Mouse (Mus musculus): ENCODE measurements at regions not wholly inside any gene's neighbourhood (a gene's known extent, or its start where the extent isn't known, plus 50 kb on each side); places are given as distances from the start of the nearest gene placed in this dataset.
A peak's percentile ranks its signal among the peaks of the same experiment; 100 is the strongest.
"Not testable (repeated sequence)": the region's sequence is repeated elsewhere in the genome, so short reads cannot be mapped to it uniquely, and the experiment has no call there.

GRCm38 (mm10) chr1:7388627-7389026 lies 2580.9 kb downstream of the Gm37988 start:
- WGBS = 94% methylated on average over 1 of the region's 1 CpGs
- Histone ChIP-seq H3K36me3 (no peaks in the 10 kb centered on the region), H3K9me3 (no peaks in the 10 kb centered on the region), H3K4me2 (no peak overlapping the region), H3K27ac (no peak overlapping the region), H3K9ac (no peak overlapping the region), H3K4me1 (replicated peaks) (no peaks in the 10 kb centered on the region), H3K27me3 (no peaks in the 10 kb centered on the region), H3K4me3 (no peak overlapping the region)
- ATAC-seq (ENCODE audit: low FRiP score) = no peak

- no peak overlapping the region for H3K4me3 ChIP-seq
- no peak overlapping the region for H3K27ac ChIP-seq
- ATAC-seq (ENCODE audit: low FRiP score) = no peak
Measured at GRCm38 (mm10) chr1:7393508-7393907, 2585.8 kb downstream of the Gm37988 start.

DNA sequence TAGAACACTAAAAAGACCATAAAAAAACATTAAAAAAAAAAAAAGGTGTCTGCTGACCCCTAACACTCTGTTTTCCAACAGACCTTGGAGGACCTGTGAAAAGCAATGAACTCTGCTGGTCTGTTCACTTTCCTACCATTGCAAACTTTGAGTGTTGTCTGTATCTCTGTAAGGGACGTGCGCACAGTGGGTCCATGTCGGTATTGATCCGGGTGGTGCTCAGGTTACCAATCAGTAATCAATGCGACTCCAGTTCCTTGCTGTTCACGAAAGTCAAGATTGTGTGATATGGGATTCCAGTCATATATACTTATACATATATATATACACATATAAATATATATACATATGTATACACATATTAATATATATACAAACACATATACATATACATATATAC lies 2586.5 kb downstream of the Gm37988 start:
- Histone ChIP-seq H3K27ac (no peak overlapping the region), H3K27me3 (no peaks in the 10 kb centered on the region), H3K36me3 (no peaks in the 10 kb centered on the region), H3K4me2 (no peak overlapping the region), H3K4me3 (no peak overlapping the region), H3K4me1 (replicated peaks) (no peaks in the 10 kb centered on the region), H3K9me3 (no peaks in the 10 kb centered on the region), H3K9ac (no peak overlapping the region)
- WGBS = over 99% methylated on average over 6 of the region's 6 CpGs
- no peak for ATAC-seq (ENCODE audit: low FRiP score)

More at GRCm38 (mm10) chr1:7393508-7393907, 2585.8 kb downstream of the Gm37988 start:
- no peaks in the 10 kb centered on the region for H3K36me3 ChIP-seq
- H3K27me3 ChIP-seq = no peaks in the 10 kb centered on the region
- no peak overlapping the region for H3K4me2 ChIP-seq
- no peaks in the 10 kb centered on the region for H3K9me3 ChIP-seq
- H3K4me1 ChIP-seq (replicated peaks) = no peaks in the 10 kb centered on the region
- H3K9ac ChIP-seq = no peak overlapping the region

GRCm38 (mm10) chr1:7395527-7395926 lies 2587.8 kb downstream of the Gm37988 start:
- WGBS = 96% methylated on average over 8 of the region's 8 CpGs
- no peak for ATAC-seq (ENCODE audit: low FRiP score)
- no peaks in the 10 kb centered on the region for H3K9me3 ChIP-seq

GRCm38 (mm10) chr1:7396867-7397806 lies 2589.4 kb downstream of the Gm37988 start:
- peak; percentile 92 for ATAC-seq (ENCODE audit: low FRiP score)
- no peaks in the 10 kb centered on the region for H3K27me3 ChIP-seq
- H3K9me3 ChIP-seq = no peaks in the 10 kb centered on the region
- WGBS = 16% methylated on average over 26 of the region's 26 CpGs
- H3K27ac ChIP-seq = peak overlapping the region; percentile 80
- no peaks in the 10 kb centered on the region for H3K4me1 ChIP-seq (replicated peaks)
- peak overlapping the region; percentile 45 for H3K4me2 ChIP-seq
- peak overlapping the region; percentile 69 for H3K9ac ChIP-seq
- peak overlapping the region; percentile 73 for H3K4me3 ChIP-seq
- no peaks in the 10 kb centered on the region for H3K36me3 ChIP-seq

More at GRCm38 (mm10) chr1:7395527-7395926, 2587.8 kb downstream of the Gm37988 start:
- H3K9ac ChIP-seq = no peak overlapping the region
- no peak overlapping the region for H3K4me2 ChIP-seq
- H3K36me3 ChIP-seq = no peaks in the 10 kb centered on the region
- no peak overlapping the region for H3K4me3 ChIP-seq
- no peaks in the 10 kb centered on the region for H3K4me1 ChIP-seq (replicated peaks)
- H3K27ac ChIP-seq = no peak overlapping the region
- no peaks in the 10 kb centered on the region for H3K27me3 ChIP-seq

DNA sequence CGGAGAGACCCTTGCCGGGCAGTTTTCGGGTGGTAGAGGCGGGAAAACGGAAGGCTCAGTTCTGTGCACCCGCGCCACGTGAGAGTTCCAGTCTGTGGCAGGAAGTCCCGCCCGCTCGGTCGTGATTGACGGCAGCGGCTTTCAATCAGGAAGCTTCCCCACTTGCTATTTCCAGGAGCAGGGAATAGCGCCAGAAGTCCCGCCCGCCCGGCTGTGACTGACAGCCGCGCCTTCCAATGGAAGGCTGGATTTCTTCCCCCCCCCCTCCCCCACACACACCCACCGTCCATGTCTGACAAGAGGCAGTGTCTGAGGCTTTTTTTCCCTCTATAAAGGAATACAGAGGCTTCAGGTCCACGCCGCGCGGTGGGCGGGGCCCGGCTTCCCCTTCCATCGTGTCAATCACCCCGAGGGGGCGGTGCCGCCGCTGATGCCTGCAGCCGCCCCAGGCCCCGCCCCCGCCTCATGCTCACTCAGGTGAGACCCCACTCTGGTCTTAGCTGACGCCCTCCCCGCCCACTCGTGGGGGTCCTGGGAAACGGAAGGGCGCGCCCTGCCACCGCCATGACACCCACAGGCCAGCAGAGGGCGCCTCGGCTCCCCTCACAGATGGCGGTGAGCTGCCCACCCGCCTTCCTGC lies 2590.2 kb downstream of the Gm37988 start:
- no peaks in the 10 kb centered on the region for H3K9me3 ChIP-seq
- H3K27me3 ChIP-seq = no peaks in the 10 kb centered on the region
- peak overlapping the region; percentile 73 for H3K4me3 ChIP-seq
- peak overlapping the region; percentile 57 for H3K4me2 ChIP-seq
- peak overlapping the region; percentile 88 for H3K27ac ChIP-seq
- H3K36me3 ChIP-seq = no peaks in the 10 kb centered on the region
- WGBS = under 1% methylated on average over 43 of the region's 46 CpGs
- H3K9ac ChIP-seq = peak overlapping the region; percentile 71
- ATAC-seq (ENCODE audit: low FRiP score) = peak; percentile 98
- no peaks in the 10 kb centered on the region for H3K4me1 ChIP-seq (replicated peaks)

- Histone ChIP-seq H3K9me3 (no peaks in the 10 kb centered on the region), H3K27ac (peak overlapping the region; percentile 88), H3K27me3 (no peaks in the 10 kb centered on the region), H3K9ac (peak overlapping the region; percentile 71), H3K4me3 (peak overlapping the region; percentile 73), H3K4me2 (peak overlapping the region; percentile 57), H3K4me1 (replicated peaks) (no peaks in the 10 kb centered on the region), H3K36me3 (no peaks in the 10 kb centered on the region)
- no peak for ATAC-seq (ENCODE audit: low FRiP score)
- 51% methylated on average over 14 of the region's 14 CpGs for WGBS
Measured at GRCm38 (mm10) chr1:7398678-7399218, 2591.1 kb downstream of the Gm37988 start.

GRCm38 (mm10) chr1:7405651-7406050 lies 2598.0 kb downstream of the Gm37988 start:
- not testable (repeated sequence) for H3K4me3 ChIP-seq; ATAC-seq (ENCODE audit: low FRiP score); H3K4me2 ChIP-seq; H3K36me3 ChIP-seq; H3K9me3 ChIP-seq; H3K9ac ChIP-seq; H3K4me1 ChIP-seq (replicated peaks); H3K27ac ChIP-seq; H3K27me3 ChIP-seq
- 83% methylated on average over 5 of the region's 5 CpGs for WGBS

DNA sequence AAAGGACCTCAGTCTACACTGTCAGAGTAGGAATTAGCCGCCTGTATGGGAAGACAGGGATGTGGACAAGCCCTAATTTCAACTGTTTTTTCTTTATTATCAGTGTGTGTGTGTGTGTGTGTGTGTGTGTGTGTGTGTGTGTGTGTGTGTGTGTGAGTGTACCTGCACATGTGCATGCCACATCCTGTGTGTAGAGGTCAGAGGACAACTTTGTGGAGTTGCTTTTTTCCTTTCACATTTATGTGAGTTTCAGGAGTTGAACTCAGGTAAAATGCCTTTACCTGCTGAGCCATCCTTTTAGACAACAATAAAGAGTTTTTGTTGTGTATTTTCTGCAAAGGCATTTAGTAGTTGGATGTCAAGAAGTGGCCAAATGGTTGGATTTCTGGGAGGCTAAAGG lies 2606.8 kb downstream of the Gm37988 start:
- Histone ChIP-seq H3K27ac (no peak overlapping the region), H3K9me3 (no peaks in the 10 kb centered on the region), H3K36me3 (no peaks in the 10 kb centered on the region), H3K4me2 (no peak overlapping the region), H3K4me1 (replicated peaks) (no peaks in the 10 kb centered on the region), H3K4me3 (no peak overlapping the region), H3K9ac (no peak overlapping the region), H3K27me3 (no peaks in the 10 kb centered on the region)
- WGBS = 84% methylated on average over 1 of the region's 1 CpGs
- no peak for ATAC-seq (ENCODE audit: low FRiP score)

DNA sequence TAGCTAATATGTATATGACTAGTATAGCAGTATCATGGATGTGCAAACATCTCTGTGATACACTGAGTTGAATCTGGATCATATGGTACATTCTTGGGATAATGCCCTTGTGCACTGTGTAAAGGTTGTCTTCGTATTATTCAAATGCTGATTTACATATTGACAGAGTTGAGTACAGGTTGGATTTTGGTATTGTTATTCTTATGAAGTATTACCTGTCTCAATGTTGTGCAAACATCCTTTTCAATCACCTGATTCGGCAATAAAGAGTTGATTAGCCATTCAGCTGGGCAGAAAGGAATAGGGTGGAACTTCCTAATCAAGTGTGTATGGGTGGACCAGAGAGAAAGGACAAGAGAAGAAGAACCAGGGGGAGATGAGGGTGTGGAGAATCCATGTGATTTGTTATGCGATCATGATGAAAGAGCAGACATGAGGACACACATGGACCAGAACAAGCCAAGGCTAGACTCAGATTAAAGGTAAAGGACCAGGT lies 2644.0 kb downstream of the Gm37988 start:
- H3K36me3 ChIP-seq = no peaks in the 10 kb centered on the region
- no peak overlapping the region for H3K4me2 ChIP-seq
- WGBS = 91% methylated on average over 3 of the region's 3 CpGs
- H3K9me3 ChIP-seq = no peaks in the 10 kb centered on the region
- no peak overlapping the region for H3K4me3 ChIP-seq
- H3K27ac ChIP-seq = no peak overlapping the region
- H3K27me3 ChIP-seq = no peaks in the 10 kb centered on the region
- H3K9ac ChIP-seq = no peak overlapping the region
- H3K4me1 ChIP-seq (replicated peaks) = no peaks in the 10 kb centered on the region
- no peak for ATAC-seq (ENCODE audit: low FRiP score)

DNA sequence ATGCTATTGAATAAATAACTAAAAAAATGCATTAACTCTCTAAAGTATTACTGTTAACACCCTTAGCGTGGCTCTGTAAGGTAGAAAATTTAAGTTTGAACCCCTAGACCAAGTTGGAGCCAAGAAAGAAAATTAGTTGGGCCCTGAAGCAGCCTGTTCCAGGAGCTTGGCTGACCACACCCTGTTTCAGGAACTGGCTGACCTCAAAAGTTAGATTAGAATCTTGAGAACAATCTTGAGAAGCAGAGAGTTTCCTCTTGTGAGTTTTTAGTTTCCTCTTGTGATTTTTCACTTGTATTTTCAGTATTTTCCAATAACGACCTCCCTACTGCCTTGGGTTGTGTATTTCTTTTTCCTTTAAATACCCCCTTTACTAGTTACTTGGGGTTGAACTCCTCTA lies 2647.2 kb downstream of the Gm37988 start:
- Histone ChIP-seq H3K4me3 (no peak overlapping the region), H3K9ac (no peak overlapping the region), H3K27me3 (no peaks in the 10 kb centered on the region), H3K4me1 (replicated peaks) (no peaks in the 10 kb centered on the region), H3K9me3 (no peaks in the 10 kb centered on the region), H3K36me3 (no peaks in the 10 kb centered on the region), H3K27ac (no peak overlapping the region), H3K4me2 (no peak overlapping the region)
- 89% methylated on average over 2 of the region's 2 CpGs for WGBS
- ATAC-seq (ENCODE audit: low FRiP score) = no peak

- Histone ChIP-seq H3K27ac (no peak overlapping the region), H3K9me3 (no peaks in the 10 kb centered on the region), H3K36me3 (no peaks in the 10 kb centered on the region), H3K9ac (no peak overlapping the region), H3K4me2 (no peak overlapping the region), H3K4me1 (replicated peaks) (no peaks in the 10 kb centered on the region), H3K4me3 (no peak overlapping the region), H3K27me3 (no peaks in the 10 kb centered on the region)
- ATAC-seq (ENCODE audit: low FRiP score) = no peak
Measured at GRCm38 (mm10) chr1:7457895-7458294, 2650.2 kb downstream of the Gm37988 start.

Data from hindbrain, embryonic 13.5 days (tissue).